Comparison of ENCODE assay signal across 17 mouse cellular contexts in the genomic region with DNA sequence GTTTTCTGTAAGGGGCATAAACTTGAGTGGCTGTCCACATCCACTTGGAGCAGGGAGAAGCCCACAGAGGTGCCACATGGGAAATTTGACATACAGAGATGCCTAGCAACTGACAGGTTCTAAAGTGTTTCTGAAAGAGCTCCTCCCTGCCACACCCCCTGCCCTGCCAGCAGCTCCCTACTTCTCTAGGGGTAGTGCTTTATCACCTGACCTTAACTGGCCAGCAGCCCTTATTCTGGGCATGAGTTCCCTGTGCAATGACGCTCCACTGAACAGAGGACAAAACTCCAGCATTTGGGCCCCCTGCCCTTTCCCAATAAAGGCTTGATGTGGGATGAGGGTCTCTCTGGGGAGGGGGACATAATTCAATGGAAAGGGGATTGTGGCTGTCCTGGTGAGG.
"Had no signal": no experiment of that assay in that cellular context is flagged by ENCODE, and none has a peak within 500 bp of the region (broad histone marks: within the 10 kb centered on the region; RNA-seq: fewer than 3 reads in every experiment).

No protein-coding gene starts in this region.

- H3K27me3 ChIP-seq: neural tube, embryonic 12.5 days; neural tube, embryonic 13.5 days; neural tube, embryonic 15.5 days; stomach, embryonic 15.5 days had no signal

- H3K9ac ChIP-seq: neural tube, embryonic 12.5 days; neural tube, embryonic 13.5 days; neural tube, embryonic 15.5 days; stomach, embryonic 15.5 days had no signal

- H3K27ac ChIP-seq: neural tube, embryonic 12.5 days; neural tube, embryonic 13.5 days; neural tube, embryonic 15.5 days; stomach, embryonic 15.5 days; stomach, postnatal 0 days had no signal

- DNase-seq: retina, postnatal 1 day; right cerebral cortex, adult 18-20 months; right cerebral cortex, postnatal 14 days; right cerebral cortex, postnatal 25 days; right cerebral cortex, postnatal 4 days; spleen, adult 18-20 months; thymus, adult 18-20 months; thymus, adult 2 months; thymus, postnatal 14 days; thymus, postnatal 25 days; thymus, postnatal 36 days; thymus, postnatal 4 days had no signal

- H3K4me2 ChIP-seq: neural tube, embryonic 12.5 days; neural tube, embryonic 13.5 days; neural tube, embryonic 15.5 days; stomach, embryonic 15.5 days had no signal

- H3K4me1 ChIP-seq: neural tube, embryonic 12.5 days; stomach, embryonic 15.5 days had no signal

- H3K36me3 ChIP-seq: neural tube, embryonic 12.5 days; stomach, embryonic 15.5 days had no signal

- H3K9me3 ChIP-seq: neural tube, embryonic 12.5 days; neural tube, embryonic 13.5 days; neural tube, embryonic 15.5 days; stomach, embryonic 15.5 days had no signal

- H3K4me3 ChIP-seq: neural tube, embryonic 12.5 days; neural tube, embryonic 13.5 days; neural tube, embryonic 15.5 days; stomach, embryonic 15.5 days had no signal
